Mouse (Mus musculus): Measurements from ENCODE around the gene Slc25a45.

DNA sequence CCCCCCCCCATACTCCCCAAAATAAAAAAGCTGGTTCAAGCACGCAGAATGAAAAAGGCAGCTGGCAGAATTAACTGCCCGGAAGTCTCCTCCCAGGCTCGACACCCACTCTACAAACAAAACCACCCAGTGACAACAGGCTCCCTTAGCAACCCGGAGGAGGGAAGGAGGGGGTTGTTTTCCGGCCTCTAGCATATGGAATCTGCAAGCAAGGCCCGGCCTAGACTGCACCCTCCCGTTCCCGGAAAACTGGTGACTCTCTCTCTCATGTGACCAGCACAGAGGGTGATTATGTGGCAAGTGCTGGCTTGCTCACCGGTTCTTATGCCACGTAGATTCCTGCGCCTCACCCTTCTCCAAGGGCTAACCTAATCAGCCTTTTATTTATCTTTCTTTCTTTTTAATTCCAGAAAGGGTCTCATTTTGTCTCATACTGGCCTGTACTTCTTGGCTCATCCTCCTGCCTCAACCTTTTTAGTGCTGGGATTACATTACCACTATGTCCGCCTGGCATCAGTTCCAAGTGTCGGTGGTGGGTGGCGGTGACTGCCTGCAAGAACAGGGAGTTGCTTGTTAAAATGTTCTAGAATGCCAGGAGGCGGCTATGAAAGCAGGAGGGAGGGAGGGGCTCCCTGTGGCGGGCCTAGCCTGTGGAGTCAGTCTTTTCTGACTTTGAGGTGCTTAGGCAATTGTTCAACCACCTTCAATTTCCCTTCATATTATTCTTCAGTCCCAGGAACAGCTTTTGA lies 30.9 kb upstream of the Slc25a45 start:
- 0 out of 2 replicates have a peak, but pooled peaks have one; percentile 16 for TF ChIP-seq CTCF (IDR thresholded peaks at IDR 0.05; ENCODE audit: control insufficient read depth, insufficient read depth, low read length)
- peak; percentile 54; the same call in 1 of the 2 replicates for TF ChIP-seq POLR2A (IDR thresholded peaks at IDR 0.05; ENCODE audit: borderline replicate concordance, control insufficient read depth, low read depth, low read length)
